Mouse (Mus musculus): Measurements from ENCODE around the gene Scnm1. TPM values are rescaled to one million over a fixed set of nuclear protein-coding genes. Genes with fewer than 3 reads are reported as not detected.
A peak's percentile ranks its signal among the peaks of the same experiment; 100 is the strongest.

Gene Scnm1
- polyA plus RNA-seq (2015; fragmentation: Nextera tagmentation; extraction: Ambion mirVana) = 56.9 and 62.2 TPM in 2 replicates

- under 1% methylated on average over 20 of the region's 20 CpGs for WGBS
- Histone ChIP-seq H3K27me3 (replicated peaks; ENCODE audit: control insufficient read depth, insufficient read depth, low read length) (no peaks in the 10 kb centered on the region), H3K36me3 (ENCODE audit: control insufficient read depth, insufficient read depth, low read length) (0 out of 2 replicates have a peak, but pooled peaks cover 4% of the 10 kb centered on the region), H3K4me2 (ENCODE audit: low read depth, low read length) (peak within 1 kb of the TSS; percentile 93), H3K27ac (ENCODE audit: low read length) (peak within 1 kb of the TSS; percentile 49; the same call in 1 of the 2 replicates), H3K4me3 (ENCODE audit: low read length) (peak within 1 kb of the TSS; percentile 78), H3K9ac (ENCODE audit: low read depth, low read length) (peak within 1 kb of the TSS; percentile 78), H3K9me3 (ENCODE audit: control insufficient read depth, low read length) (no peaks in the 10 kb centered on the region), H3K4me1 (ENCODE audit: control insufficient read depth, insufficient read depth, low read length) (peaks cover 10% of the 10 kb centered on the region)
- peak; percentile 93 for ATAC-seq
Measured at GRCm38 (mm10) chr3:95133680-95134101, at the start of gene Scnm1, which contains the start of gene Lysmd1. Gene Scnm1 (minus strand): TSS chr3:95134011. Gene Lysmd1 (plus strand): TSS chr3:95134088.

GRCm38 (mm10) chr3:95181841-95182240, 48.0 kb upstream of the Scnm1 start:
- H3K4me2 ChIP-seq (ENCODE audit: low read depth, low read length) = no peak overlapping the region
- no peak for ATAC-seq
- no peak overlapping the region for H3K27ac ChIP-seq (ENCODE audit: low read length)
- peaks cover 10% of the 10 kb centered on the region; the same call in 1 of the 2 replicates for H3K36me3 ChIP-seq (ENCODE audit: control insufficient read depth, insufficient read depth, low read length)
- H3K9ac ChIP-seq (ENCODE audit: low read depth, low read length) = no peak overlapping the region
- H3K9me3 ChIP-seq (ENCODE audit: control insufficient read depth, low read length) = no peaks in the 10 kb centered on the region
- H3K4me3 ChIP-seq (ENCODE audit: low read length) = no peak overlapping the region
- H3K27me3 ChIP-seq (replicated peaks; ENCODE audit: control insufficient read depth, insufficient read depth, low read length) = no peaks in the 10 kb centered on the region
- 61% methylated on average over 1 of the region's 1 CpGs for WGBS
- no peaks in the 10 kb centered on the region for H3K4me1 ChIP-seq (ENCODE audit: control insufficient read depth, insufficient read depth, low read length)

GRCm38 (mm10) chr3:95179890-95180289, 46.1 kb upstream of the Scnm1 start:
- no peak overlapping the region for H3K9ac ChIP-seq (ENCODE audit: low read depth, low read length)
- WGBS = 58% methylated on average over 3 of the region's 3 CpGs
- H3K36me3 ChIP-seq (ENCODE audit: control insufficient read depth, insufficient read depth, low read length) = no peaks in the 10 kb centered on the region
- H3K9me3 ChIP-seq (ENCODE audit: control insufficient read depth, low read length) = no peaks in the 10 kb centered on the region
- H3K27ac ChIP-seq (ENCODE audit: low read length) = no peak overlapping the region
- ATAC-seq = no peak
- H3K4me3 ChIP-seq (ENCODE audit: low read length) = no peak overlapping the region
- H3K27me3 ChIP-seq (replicated peaks; ENCODE audit: control insufficient read depth, insufficient read depth, low read length) = no peaks in the 10 kb centered on the region
- H3K4me2 ChIP-seq (ENCODE audit: low read depth, low read length) = no peak overlapping the region
- no peaks in the 10 kb centered on the region for H3K4me1 ChIP-seq (ENCODE audit: control insufficient read depth, insufficient read depth, low read length)

- H3K27me3 ChIP-seq (replicated peaks; ENCODE audit: control insufficient read depth, insufficient read depth, low read length) = peaks cover 2% of the 10 kb centered on the region; the same call in 1 of the 2 replicates
- H3K9ac ChIP-seq (ENCODE audit: low read depth, low read length) = no peak overlapping the region
- no peak overlapping the region for H3K27ac ChIP-seq (ENCODE audit: low read length)
- no peak for ATAC-seq
- H3K4me3 ChIP-seq (ENCODE audit: low read length) = no peak overlapping the region
- no peaks in the 10 kb centered on the region for H3K9me3 ChIP-seq (ENCODE audit: control insufficient read depth, low read length)
- 90% methylated on average over 5 of the region's 5 CpGs for WGBS
- H3K4me1 ChIP-seq (ENCODE audit: control insufficient read depth, insufficient read depth, low read length) = no peaks in the 10 kb centered on the region; the same call in 1 of the 2 replicates
- no peaks in the 10 kb centered on the region for H3K36me3 ChIP-seq (ENCODE audit: control insufficient read depth, insufficient read depth, low read length)
- no peak overlapping the region for H3K4me2 ChIP-seq (ENCODE audit: low read depth, low read length)
Measured at GRCm38 (mm10) chr3:95178948-95179347, 45.1 kb upstream of the Scnm1 start.

- WGBS = 46% methylated on average over 6 of the region's 6 CpGs
- no peak overlapping the region for H3K9ac ChIP-seq (ENCODE audit: low read depth, low read length)
- H3K4me3 ChIP-seq (ENCODE audit: low read length) = no peak overlapping the region
- ATAC-seq = peak; percentile 84
- H3K27ac ChIP-seq (ENCODE audit: low read length) = no peak overlapping the region
- no peak overlapping the region for H3K4me2 ChIP-seq (ENCODE audit: low read depth, low read length)
- no peaks in the 10 kb centered on the region for H3K9me3 ChIP-seq (ENCODE audit: control insufficient read depth, low read length)
- peaks cover 14% of the 10 kb centered on the region for H3K27me3 ChIP-seq (replicated peaks; ENCODE audit: control insufficient read depth, insufficient read depth, low read length)
- peaks cover 7% of the 10 kb centered on the region for H3K4me1 ChIP-seq (ENCODE audit: control insufficient read depth, insufficient read depth, low read length)
- no peaks in the 10 kb centered on the region for H3K36me3 ChIP-seq (ENCODE audit: control insufficient read depth, insufficient read depth, low read length)
Measured at GRCm38 (mm10) chr3:95177583-95177982, 43.8 kb upstream of the Scnm1 start.

GRCm38 (mm10) chr3:95176500-95176899, 42.7 kb upstream of the Scnm1 start:
- Histone ChIP-seq H3K4me3 (ENCODE audit: low read length) (no peak overlapping the region), H3K27ac (ENCODE audit: low read length) (no peak overlapping the region), H3K27me3 (replicated peaks; ENCODE audit: control insufficient read depth, insufficient read depth, low read length) (peaks cover 25% of the 10 kb centered on the region), H3K4me2 (ENCODE audit: low read depth, low read length) (no peak overlapping the region), H3K36me3 (ENCODE audit: control insufficient read depth, insufficient read depth, low read length) (no peaks in the 10 kb centered on the region), H3K9me3 (ENCODE audit: control insufficient read depth, low read length) (no peaks in the 10 kb centered on the region), H3K9ac (ENCODE audit: low read depth, low read length) (no peak overlapping the region), H3K4me1 (ENCODE audit: control insufficient read depth, insufficient read depth, low read length) (peaks cover 7% of the 10 kb centered on the region)
- no peak for ATAC-seq
- 69% methylated on average over 3 of the region's 3 CpGs for WGBS

GRCm38 (mm10) chr3:95174011-95174592, 40.3 kb upstream of the Scnm1 start:
- Histone ChIP-seq H3K9ac (ENCODE audit: low read depth, low read length) (no peak overlapping the region), H3K27me3 (replicated peaks; ENCODE audit: control insufficient read depth, insufficient read depth, low read length) (peaks cover 27% of the 10 kb centered on the region), H3K4me3 (ENCODE audit: low read length) (peak overlapping the region; percentile 48), H3K36me3 (ENCODE audit: control insufficient read depth, insufficient read depth, low read length) (no peaks in the 10 kb centered on the region), H3K4me2 (ENCODE audit: low read depth, low read length) (peak overlapping the region; percentile 67), H3K9me3 (ENCODE audit: control insufficient read depth, low read length) (no peaks in the 10 kb centered on the region), H3K4me1 (ENCODE audit: control insufficient read depth, insufficient read depth, low read length) (peaks cover 7% of the 10 kb centered on the region), H3K27ac (ENCODE audit: low read length) (no peak overlapping the region)
- ATAC-seq = peak; percentile 39; the same call in 1 of the 2 replicates
- WGBS = 16% methylated on average over 16 of the region's 16 CpGs

GRCm38 (mm10) chr3:95173256-95173949, 39.6 kb upstream of the Scnm1 start:
- Histone ChIP-seq H3K36me3 (ENCODE audit: control insufficient read depth, insufficient read depth, low read length) (no peaks in the 10 kb centered on the region), H3K4me1 (ENCODE audit: control insufficient read depth, insufficient read depth, low read length) (peaks cover 7% of the 10 kb centered on the region), H3K4me3 (ENCODE audit: low read length) (peak overlapping the region; percentile 48), H3K9me3 (ENCODE audit: control insufficient read depth, low read length) (no peaks in the 10 kb centered on the region), H3K9ac (ENCODE audit: low read depth, low read length) (peak overlapping the region; percentile 61), H3K4me2 (ENCODE audit: low read depth, low read length) (peak overlapping the region; percentile 67), H3K27me3 (replicated peaks; ENCODE audit: control insufficient read depth, insufficient read depth, low read length) (peaks cover 27% of the 10 kb centered on the region), H3K27ac (ENCODE audit: low read length) (no peak overlapping the region)
- peak; percentile 41; the same call in 1 of the 2 replicates for ATAC-seq
- 19% methylated on average over 58 of the region's 58 CpGs for WGBS

- H3K36me3 ChIP-seq (ENCODE audit: control insufficient read depth, insufficient read depth, low read length) = no peaks in the 10 kb centered on the region
- peak; percentile 41 for ATAC-seq
- peak overlapping the region; percentile 48 for H3K4me3 ChIP-seq (ENCODE audit: low read length)
- H3K27ac ChIP-seq (ENCODE audit: low read length) = no peak overlapping the region
- peaks cover 7% of the 10 kb centered on the region for H3K4me1 ChIP-seq (ENCODE audit: control insufficient read depth, insufficient read depth, low read length)
- H3K4me2 ChIP-seq (ENCODE audit: low read depth, low read length) = peak overlapping the region; percentile 67
- peak overlapping the region; percentile 61; the same call in 1 of the 2 replicates for H3K9ac ChIP-seq (ENCODE audit: low read depth, low read length)
- peaks cover 27% of the 10 kb centered on the region for H3K27me3 ChIP-seq (replicated peaks; ENCODE audit: control insufficient read depth, insufficient read depth, low read length)
- whole genome bisulfite sequencing = 39% methylated on average over 84 of the region's 84 CpGs
- H3K9me3 ChIP-seq (ENCODE audit: control insufficient read depth, low read length) = no peaks in the 10 kb centered on the region
Measured at GRCm38 (mm10) chr3:95172526-95173255, 38.9 kb upstream of the Scnm1 start.

All from intestine, embryonic 16.5 days (tissue).